Mouse (Mus musculus): ENCODE results near the gene Mob1b. TPM values are rescaled to one million over a fixed set of nuclear protein-coding genes. Genes with fewer than 3 reads are reported as not detected.

Gene Mob1b
- polyA plus RNA-seq, 1 experiment from 2014 or later = 16.2 TPM

DNA sequence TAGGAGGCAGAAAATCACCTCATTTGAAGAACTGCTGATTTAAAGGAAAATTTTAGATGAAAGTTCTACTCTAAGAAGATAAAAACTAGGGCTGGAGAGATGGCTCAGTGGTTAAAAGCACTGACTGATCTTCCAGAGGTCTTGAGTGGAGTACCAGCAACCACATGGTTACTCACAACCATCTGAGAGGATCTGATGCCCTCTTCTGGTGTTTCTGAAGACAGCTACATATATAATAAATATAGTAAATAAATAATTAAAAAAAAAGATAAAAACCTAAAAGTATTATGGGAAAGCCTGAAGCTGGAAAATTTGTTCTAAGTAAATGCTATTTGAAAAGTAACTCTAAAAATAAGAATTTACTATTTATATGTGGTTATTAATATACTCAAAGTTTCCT is 27.6 kb upstream of the Mob1b start:
- H3K9ac ChIP-seq (ENCODE audit: low read length) = no peak overlapping the region
- no peak for DNase-seq (ENCODE audit: low spot score)
- no peak for ATAC-seq (ENCODE audit: insufficient read depth, low FRiP score, low TSS enrichment)
- H3K4me1 ChIP-seq (ENCODE audit: control insufficient read depth, insufficient read depth, low read length) = no peaks in the 10 kb centered on the region
- H3K9me3 ChIP-seq (ENCODE audit: control insufficient read depth, low read length) = no peaks in the 10 kb centered on the region
- H3K27ac ChIP-seq (ENCODE audit: low read depth, low read length) = no peak overlapping the region
- H3K27me3 ChIP-seq (ENCODE audit: control insufficient read depth, insufficient read depth, low read length) = no peaks in the 10 kb centered on the region
- H3K36me3 ChIP-seq (ENCODE audit: control insufficient read depth, insufficient read depth, low read length) = no peaks in the 10 kb centered on the region
- no peak overlapping the region for H3K4me2 ChIP-seq (ENCODE audit: low read depth)
- H3K4me3 ChIP-seq (ENCODE audit: low read depth, low read length) = no peak overlapping the region

GRCm38 (mm10) chr5:88697291-88697690 is 23.4 kb upstream of the Mob1b start:
- no peaks in the 10 kb centered on the region for H3K4me1 ChIP-seq (ENCODE audit: control insufficient read depth, insufficient read depth, low read length)
- no peaks in the 10 kb centered on the region for H3K27me3 ChIP-seq (ENCODE audit: control insufficient read depth, insufficient read depth, low read length)
- DNase-seq (ENCODE audit: low spot score) = no peak
- no peak overlapping the region for H3K4me3 ChIP-seq (ENCODE audit: low read depth, low read length)
- WGBS = 75% methylated on average over 5 of the region's 5 CpGs
- ATAC-seq (ENCODE audit: insufficient read depth, low FRiP score, low TSS enrichment) = no peak
- H3K4me2 ChIP-seq (ENCODE audit: low read depth) = no peak overlapping the region
- H3K9ac ChIP-seq (ENCODE audit: low read length) = no peak overlapping the region
- H3K27ac ChIP-seq (ENCODE audit: low read depth, low read length) = no peak overlapping the region
- H3K9me3 ChIP-seq (ENCODE audit: control insufficient read depth, low read length) = no peaks in the 10 kb centered on the region
- H3K36me3 ChIP-seq (ENCODE audit: control insufficient read depth, insufficient read depth, low read length) = no peaks in the 10 kb centered on the region

DNA sequence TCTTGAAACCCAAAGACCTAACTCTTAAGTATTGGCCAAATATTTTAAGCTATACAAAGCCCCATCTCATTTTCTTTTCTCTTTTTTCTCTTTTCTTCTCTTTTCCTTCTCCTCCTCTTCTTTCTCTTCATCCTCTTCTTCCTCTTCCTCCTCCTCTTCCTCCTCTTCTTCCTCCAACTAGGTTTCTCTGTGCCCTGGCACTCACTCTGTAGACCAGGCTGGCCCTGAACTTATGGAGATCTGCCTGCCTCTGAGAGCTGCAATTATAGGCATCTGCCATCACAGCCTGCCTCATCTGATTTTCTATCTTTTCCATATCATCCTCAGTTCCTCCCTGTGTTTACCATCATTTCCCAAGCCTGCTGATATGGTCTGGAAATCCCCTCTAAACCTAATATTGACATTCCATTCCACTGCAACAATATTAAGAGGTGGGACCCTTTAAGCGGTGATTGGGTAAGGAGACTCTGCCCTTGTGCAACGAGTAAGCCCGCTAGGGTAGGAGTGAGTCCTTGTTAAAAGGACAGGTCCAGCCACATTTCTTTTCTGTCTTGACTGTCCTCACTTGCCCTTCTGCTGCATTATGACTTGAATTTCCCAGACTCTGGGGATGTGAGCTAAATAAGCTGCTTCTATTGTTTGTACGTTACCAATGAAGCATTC is 21.3 kb upstream of the Mob1b start:
- Histone ChIP-seq H3K27ac (ENCODE audit: low read depth, low read length) (no peak overlapping the region), H3K4me2 (ENCODE audit: low read depth) (no peak overlapping the region), H3K4me3 (ENCODE audit: low read depth, low read length) (no peak overlapping the region), H3K9me3 (ENCODE audit: control insufficient read depth, low read length) (no peaks in the 10 kb centered on the region), H3K36me3 (ENCODE audit: control insufficient read depth, insufficient read depth, low read length) (no peaks in the 10 kb centered on the region), H3K9ac (ENCODE audit: low read length) (no peak overlapping the region), H3K27me3 (ENCODE audit: control insufficient read depth, insufficient read depth, low read length) (no peaks in the 10 kb centered on the region), H3K4me1 (ENCODE audit: control insufficient read depth, insufficient read depth, low read length) (no peaks in the 10 kb centered on the region)
- 87% methylated on average over 4 of the region's 4 CpGs for WGBS
- ATAC-seq (ENCODE audit: insufficient read depth, low FRiP score, low TSS enrichment) (no peak), DNase-seq (ENCODE audit: low spot score) (no peak)

DNA sequence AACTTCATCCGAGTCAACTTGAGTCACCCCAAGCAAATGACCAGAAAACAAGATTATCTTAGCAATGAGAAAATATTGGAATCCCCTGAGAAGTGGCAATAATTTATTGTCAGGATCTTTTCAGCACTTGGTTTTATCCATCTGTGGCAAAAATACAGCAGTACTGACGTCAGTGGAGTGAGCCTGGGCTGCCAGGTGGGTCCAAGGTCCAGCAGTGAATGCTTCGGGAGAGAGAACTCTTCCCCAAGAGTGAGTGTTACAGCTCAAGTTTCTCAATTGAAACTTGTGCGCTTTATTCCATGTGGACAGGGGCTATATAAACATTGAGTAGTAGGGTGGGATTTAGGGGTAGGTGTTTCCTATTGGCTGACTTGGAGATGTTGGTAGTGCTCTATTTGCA is 18.6 kb upstream of the Mob1b start:
- ATAC-seq (ENCODE audit: insufficient read depth, low FRiP score, low TSS enrichment) (no peak), DNase-seq (ENCODE audit: low spot score) (no peak)
- Histone ChIP-seq H3K4me3 (ENCODE audit: low read depth, low read length) (no peak overlapping the region), H3K9me3 (ENCODE audit: control insufficient read depth, low read length) (no peaks in the 10 kb centered on the region), H3K27me3 (ENCODE audit: control insufficient read depth, insufficient read depth, low read length) (no peaks in the 10 kb centered on the region), H3K36me3 (ENCODE audit: control insufficient read depth, insufficient read depth, low read length) (no peaks in the 10 kb centered on the region), H3K9ac (ENCODE audit: low read length) (no peak overlapping the region), H3K4me1 (ENCODE audit: control insufficient read depth, insufficient read depth, low read length) (no peaks in the 10 kb centered on the region), H3K4me2 (ENCODE audit: low read depth) (no peak overlapping the region), H3K27ac (ENCODE audit: low read depth, low read length) (no peak overlapping the region)
- 73% methylated on average over 4 of the region's 4 CpGs for whole genome bisulfite sequencing

DNA sequence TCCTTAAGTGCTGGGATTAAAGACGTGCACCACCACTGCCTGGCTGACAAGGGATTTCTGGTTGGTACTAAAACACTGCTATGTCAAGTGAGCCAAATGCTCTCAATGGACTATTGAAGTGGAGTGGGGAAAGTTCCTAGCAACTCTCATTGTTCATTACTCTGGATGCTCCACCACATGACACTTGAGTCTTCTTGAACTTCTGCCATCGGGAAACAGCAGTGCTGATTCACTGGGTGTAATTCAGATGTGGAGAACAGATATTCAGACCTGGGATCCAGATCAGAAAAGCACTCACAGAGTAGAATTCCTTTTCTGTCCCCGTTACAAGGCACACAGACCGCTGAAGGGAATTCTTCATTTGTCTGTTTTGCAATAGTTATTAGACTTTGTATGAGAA is 17.1 kb upstream of the Mob1b start:
- no peak overlapping the region for H3K4me3 ChIP-seq (ENCODE audit: low read depth, low read length)
- H3K4me2 ChIP-seq (ENCODE audit: low read depth) = no peak overlapping the region
- 81% methylated on average over 4 of the region's 4 CpGs for WGBS
- H3K27me3 ChIP-seq (ENCODE audit: control insufficient read depth, insufficient read depth, low read length) = no peaks in the 10 kb centered on the region
- H3K4me1 ChIP-seq (ENCODE audit: control insufficient read depth, insufficient read depth, low read length) = no peaks in the 10 kb centered on the region
- no peaks in the 10 kb centered on the region for H3K9me3 ChIP-seq (ENCODE audit: control insufficient read depth, low read length)
- no peak for ATAC-seq (ENCODE audit: insufficient read depth, low FRiP score, low TSS enrichment)
- no peak for DNase-seq (ENCODE audit: low spot score)
- H3K27ac ChIP-seq (ENCODE audit: low read depth, low read length) = no peak overlapping the region
- H3K36me3 ChIP-seq (ENCODE audit: control insufficient read depth, insufficient read depth, low read length) = no peaks in the 10 kb centered on the region
- no peak overlapping the region for H3K9ac ChIP-seq (ENCODE audit: low read length)

DNA sequence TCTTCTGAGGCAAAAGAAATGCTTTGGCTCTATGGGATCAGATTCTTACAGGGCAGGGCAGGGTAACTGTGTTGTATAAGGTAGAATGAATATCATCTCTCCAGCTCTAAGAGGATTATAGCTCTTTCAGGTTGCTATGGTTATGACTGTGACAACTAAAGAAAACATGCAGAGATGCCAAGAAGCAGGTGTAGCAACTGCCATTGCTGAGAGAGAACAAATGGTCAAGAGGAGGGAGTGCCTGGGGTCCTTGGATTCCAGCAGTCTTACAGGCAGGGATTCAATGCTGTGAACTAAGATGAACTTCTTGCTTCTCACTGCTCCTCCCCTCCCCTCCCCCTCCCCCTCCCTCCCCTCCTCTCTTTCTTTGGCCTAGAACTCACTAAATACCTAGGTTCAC is 9.5 kb upstream of the Mob1b start:
- Histone ChIP-seq H3K36me3 (ENCODE audit: control insufficient read depth, insufficient read depth, low read length) (no peaks in the 10 kb centered on the region), H3K9ac (ENCODE audit: low read length) (no peak overlapping the region), H3K4me1 (ENCODE audit: control insufficient read depth, insufficient read depth, low read length) (no peaks in the 10 kb centered on the region), H3K27ac (ENCODE audit: low read depth, low read length) (no peak overlapping the region), H3K4me3 (ENCODE audit: low read depth, low read length) (no peak overlapping the region), H3K4me2 (ENCODE audit: low read depth) (no peak overlapping the region), H3K9me3 (ENCODE audit: control insufficient read depth, low read length) (no peaks in the 10 kb centered on the region), H3K27me3 (ENCODE audit: control insufficient read depth, insufficient read depth, low read length) (no peaks in the 10 kb centered on the region)
- DNase-seq (ENCODE audit: low spot score) = peak; percentile 13
- no peak for ATAC-seq (ENCODE audit: insufficient read depth, low FRiP score, low TSS enrichment)

- 45% methylated on average over 10 of the region's 10 CpGs for WGBS
- no peak for ATAC-seq (ENCODE audit: insufficient read depth, low FRiP score, low TSS enrichment)
These were observed 8.9 kb upstream of the Mob1b start for GRCm38 (mm10) chr5:88711618-88712224.

GRCm38 (mm10) chr5:88712328-88712727 is 8.3 kb upstream of the Mob1b start:
- Histone ChIP-seq H3K27me3 (ENCODE audit: control insufficient read depth, insufficient read depth, low read length) (no peaks in the 10 kb centered on the region), H3K27ac (ENCODE audit: low read depth, low read length) (no peak overlapping the region), H3K9ac (ENCODE audit: low read length) (no peak overlapping the region), H3K36me3 (ENCODE audit: control insufficient read depth, insufficient read depth, low read length) (no peaks in the 10 kb centered on the region), H3K4me2 (ENCODE audit: low read depth) (no peak overlapping the region), H3K4me1 (ENCODE audit: control insufficient read depth, insufficient read depth, low read length) (no peaks in the 10 kb centered on the region), H3K9me3 (ENCODE audit: control insufficient read depth, low read length) (no peaks in the 10 kb centered on the region), H3K4me3 (ENCODE audit: low read depth, low read length) (no peak overlapping the region)
- DNase-seq (ENCODE audit: low spot score) (no peak), ATAC-seq (ENCODE audit: insufficient read depth, low FRiP score, low TSS enrichment) (no peak)
- 78% methylated on average over 6 of the region's 6 CpGs for WGBS

More at GRCm38 (mm10) chr5:88711618-88712224, 8.9 kb upstream of the Mob1b start:
- Histone ChIP-seq H3K27me3 (ENCODE audit: control insufficient read depth, insufficient read depth, low read length) (no peaks in the 10 kb centered on the region), H3K36me3 (ENCODE audit: control insufficient read depth, insufficient read depth, low read length) (no peaks in the 10 kb centered on the region), H3K9ac (ENCODE audit: low read length) (no peak overlapping the region), H3K4me1 (ENCODE audit: control insufficient read depth, insufficient read depth, low read length) (no peaks in the 10 kb centered on the region), H3K27ac (ENCODE audit: low read depth, low read length) (no peak overlapping the region), H3K9me3 (ENCODE audit: control insufficient read depth, low read length) (no peaks in the 10 kb centered on the region), H3K4me2 (ENCODE audit: low read depth) (no peak overlapping the region), H3K4me3 (ENCODE audit: low read depth, low read length) (no peak overlapping the region)
- DNase-seq (ENCODE audit: low spot score) = no peak

DNA sequence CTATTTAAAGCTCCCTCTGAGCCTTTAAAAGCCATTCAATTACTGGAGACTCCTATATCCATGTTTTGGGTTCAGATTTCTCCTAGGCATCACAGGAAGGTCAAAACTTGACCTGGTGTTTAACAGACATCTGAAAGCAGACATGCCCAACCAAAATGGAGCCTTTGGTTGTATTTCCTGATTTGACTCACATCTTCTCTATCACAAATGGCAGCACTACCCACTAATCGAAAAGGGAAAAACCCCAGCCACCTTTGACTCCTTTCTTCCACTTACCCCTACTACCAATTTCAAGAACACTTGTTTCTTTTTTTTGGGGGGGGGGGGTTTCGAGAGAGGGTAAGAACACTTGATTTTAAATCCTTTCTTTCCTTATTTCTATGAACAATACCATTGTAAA is 3.7 kb upstream of the Mob1b start:
- peaks cover 4% of the 10 kb centered on the region for H3K4me1 ChIP-seq (ENCODE audit: control insufficient read depth, insufficient read depth, low read length)
- ATAC-seq (ENCODE audit: insufficient read depth, low FRiP score, low TSS enrichment) = no peak
- H3K9me3 ChIP-seq (ENCODE audit: control insufficient read depth, low read length) = no peaks in the 10 kb centered on the region
- no peak overlapping the region for H3K9ac ChIP-seq (ENCODE audit: low read length)
- WGBS = 88% methylated on average over 2 of the region's 2 CpGs
- no peaks in the 10 kb centered on the region for H3K27me3 ChIP-seq (ENCODE audit: control insufficient read depth, insufficient read depth, low read length)
- H3K27ac ChIP-seq (ENCODE audit: low read depth, low read length) = no peak overlapping the region
- no peak for DNase-seq (ENCODE audit: low spot score)
- no peak overlapping the region for H3K4me2 ChIP-seq (ENCODE audit: low read depth)
- no peaks in the 10 kb centered on the region for H3K36me3 ChIP-seq (ENCODE audit: control insufficient read depth, insufficient read depth, low read length)
- H3K4me3 ChIP-seq (ENCODE audit: low read depth, low read length) = no peak overlapping the region

Data from neural tube, embryonic 11.5 days (tissue).